Mouse (Mus musculus) heart, adult 8-10 months (tissue): ENCODE data around the gene Mtrf1l. TPM values are rescaled to one million over a fixed set of nuclear protein-coding genes. Genes with fewer than 3 reads are reported as not detected.

Experiments used
- DNase-seq: peaks from one replicate; pipeline ENCODE4 v3.0.0; 2022; ENCODE audit warnings: low spot score
- total RNA-seq, 4 experiments: library from RNA; stranded (reverse); gene quantifications; 2 replicates each; pipeline ENCODE4 v1.2.4; 2022

The Mtrf1l gene
- total RNA-seq, 4 experiments from 2014 or later, result 8.5 to 9.4 (median 8.8) TPM

- DNase-seq, result peak; percentile 96
Measured at GRCm38 (mm10) chr10:5805243-5805730, 18.4 kb downstream of the Mtrf1l start, which contains the start of gene Fbxo5. Gene Fbxo5, minus strand, starts transcription at chr10:5805600.

DNA sequence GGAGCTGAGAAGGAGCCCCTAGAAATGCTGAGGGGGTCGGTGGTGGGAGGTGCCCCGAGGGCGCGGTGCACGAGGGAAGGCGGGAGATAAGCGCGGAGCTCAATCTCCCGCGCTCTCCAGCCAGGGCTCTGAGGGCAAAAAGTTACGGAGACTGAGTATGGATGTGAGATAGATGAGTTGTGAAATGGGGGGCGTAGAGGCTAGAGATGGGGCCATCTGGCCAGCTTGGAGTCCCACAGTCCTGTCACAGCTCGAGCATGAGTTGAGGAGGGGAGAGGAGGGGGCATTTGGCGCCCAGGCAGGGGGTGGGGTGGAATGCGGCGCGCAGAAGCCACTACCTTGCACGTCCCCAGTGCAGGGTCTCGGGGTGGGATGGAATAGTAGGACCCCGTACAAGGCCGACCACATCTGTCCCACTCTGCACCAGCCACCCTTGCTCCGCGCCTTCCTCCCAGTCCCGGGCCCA is 19.0 kb downstream of the Mtrf1l start:
- DNase-seq, result no peak

DNA sequence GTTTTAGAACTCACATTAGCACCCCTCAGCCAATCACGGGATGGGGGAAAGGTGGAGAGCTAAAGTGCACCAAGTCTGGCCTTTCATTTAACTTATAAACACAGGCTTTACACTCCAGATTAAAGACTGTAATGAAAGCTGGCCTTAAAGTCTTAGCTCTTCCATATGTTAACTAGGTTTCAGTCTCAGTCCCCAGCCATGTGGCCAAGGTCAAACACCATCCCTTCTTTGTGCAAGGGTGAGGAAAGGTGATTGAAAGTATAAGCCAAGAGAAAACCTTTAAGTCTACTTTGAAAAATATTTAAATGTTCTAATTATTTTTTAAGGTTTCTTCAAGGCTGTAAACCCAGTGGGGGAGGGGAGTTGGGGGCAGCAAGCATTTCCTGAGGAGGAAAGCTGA is 20.0 kb downstream of the Mtrf1l start:
- no peak for DNase-seq

- no peak for DNase-seq
Measured at GRCm38 (mm10) chr10:5802866-5803265, 20.8 kb downstream of the Mtrf1l start.

GRCm38 (mm10) chr10:5800490-5800889 is 23.2 kb downstream of the Mtrf1l start:
- peak; percentile 21 for DNase-seq

DNA sequence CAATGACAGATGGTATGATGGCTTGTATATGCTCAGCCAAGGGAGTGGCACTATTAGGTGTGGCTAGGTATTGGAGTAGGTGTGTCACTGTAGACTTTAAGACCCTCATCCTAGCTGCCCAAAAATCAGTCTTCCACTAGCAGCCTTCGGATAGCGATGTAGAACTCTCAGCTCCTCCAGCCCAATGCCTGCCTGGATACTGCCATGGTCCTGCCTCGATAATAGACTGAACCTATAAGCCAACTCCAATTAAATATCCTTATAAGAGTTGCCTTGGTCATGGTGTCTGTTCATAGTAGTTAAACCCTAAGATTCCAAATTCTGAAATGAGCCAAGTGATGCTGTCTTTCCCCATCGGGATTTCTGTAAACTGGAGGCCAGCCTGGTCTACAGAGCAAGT is 25.6 kb downstream of the Mtrf1l start:
- DNase-seq, result no peak

- DNase-seq, result peak; percentile 13
Measured at GRCm38 (mm10) chr10:5790657-5791056, 33.1 kb downstream of the Mtrf1l start.

DNA sequence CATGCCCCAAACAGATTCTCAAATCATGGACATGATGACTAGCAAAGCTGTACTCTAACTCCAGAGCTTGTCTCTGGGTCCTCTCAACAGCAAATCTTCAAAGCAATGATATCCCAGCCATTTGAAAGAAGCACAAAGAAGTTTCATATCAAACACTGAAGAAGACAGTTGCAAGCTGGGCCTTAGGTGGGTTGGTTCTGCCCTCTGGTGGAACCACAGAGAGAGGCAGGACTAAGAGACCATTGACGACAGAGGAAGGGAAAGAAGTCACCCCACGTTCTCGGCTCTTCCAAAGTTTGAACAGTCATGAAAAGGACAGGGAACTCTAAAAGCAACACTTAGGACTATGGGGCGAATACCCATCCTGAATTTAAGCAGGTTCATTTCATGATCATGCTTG is 36.8 kb downstream of the Mtrf1l start:
- no peak for DNase-seq

Other genes with a start within 250 kb of the Mtrf1l start
- 10 to 100 TPM; 10.6 to 13.6 (median 11.7) TPM for gene Myct1, start 230.1 kb downstream of the Mtrf1l start, total RNA-seq
- under 1 TPM in 1 of 4 experiments, not detected in 3; 0.19 TPM for gene Vip, start 184.7 kb downstream of the Mtrf1l start, total RNA-seq
- 1 to 10 TPM in 1 of 4 experiments, under 1 TPM in 3; 0.49 to 1.8 (median 0.90) TPM for gene Fbxo5, start 18.3 kb downstream of the Mtrf1l start, total RNA-seq
- gene Rgs17, start 98.5 kb upstream of the Mtrf1l start, total RNA-seq, result under 1 TPM; 0.47 to 0.75 (median 0.50) TPM